Mouse (Mus musculus): ENCODE data around the gene Tas2r119.

Tas2r119 gene

DNA sequence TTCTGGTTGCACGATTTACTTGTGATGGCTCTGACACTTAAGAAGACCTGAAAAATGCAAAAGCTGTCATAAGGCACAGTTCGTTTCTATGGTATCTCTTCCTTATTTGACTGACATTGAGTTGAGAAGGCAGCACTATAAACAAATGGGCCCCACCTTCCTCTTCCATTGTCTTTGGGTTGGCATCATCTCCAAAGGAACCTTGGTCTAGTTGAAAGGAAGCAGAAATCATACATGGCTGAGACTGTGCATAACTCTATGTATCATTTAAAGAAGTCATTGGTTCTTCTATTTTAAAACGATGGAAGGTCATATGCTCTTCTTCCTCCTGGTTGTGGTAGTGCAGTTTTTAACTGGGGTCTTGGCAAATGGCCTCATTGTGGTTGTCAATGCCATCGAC, at the start of gene Tas2r119:
Gene Tas2r119, plus strand, starts transcription at position 301 of the 400 bp plus-strand sequence.
- H3K27me3 ChIP-seq (ENCODE audit: insufficient read depth, low read length), result no peaks in the 10 kb centered on the region
- no peak for TF ChIP-seq NANOG (IDR thresholded peaks at IDR 0.05; ENCODE audit: borderline replicate concordance, low read length)
- TF ChIP-seq POU5F1 (IDR thresholded peaks at IDR 0.05; ENCODE audit: borderline replicate concordance, low read length), result no peak
- TF ChIP-seq CTCF (conservative IDR thresholded peaks at IDR 0.05; ENCODE audit: low read length), result no peak
- H3K4me3 ChIP-seq (replicated peaks; ENCODE audit: low read length), result no peak within 1 kb of the TSS
- no peaks in the 10 kb centered on the region for H3K36me3 ChIP-seq (ENCODE audit: insufficient read depth, low read length)
- no peaks in the 10 kb centered on the region for H3K9me3 ChIP-seq (ENCODE audit: low read length)
- H3K4me1 ChIP-seq (replicated peaks; ENCODE audit: low read depth, low read length), result no peaks in the 10 kb centered on the region

DNA sequence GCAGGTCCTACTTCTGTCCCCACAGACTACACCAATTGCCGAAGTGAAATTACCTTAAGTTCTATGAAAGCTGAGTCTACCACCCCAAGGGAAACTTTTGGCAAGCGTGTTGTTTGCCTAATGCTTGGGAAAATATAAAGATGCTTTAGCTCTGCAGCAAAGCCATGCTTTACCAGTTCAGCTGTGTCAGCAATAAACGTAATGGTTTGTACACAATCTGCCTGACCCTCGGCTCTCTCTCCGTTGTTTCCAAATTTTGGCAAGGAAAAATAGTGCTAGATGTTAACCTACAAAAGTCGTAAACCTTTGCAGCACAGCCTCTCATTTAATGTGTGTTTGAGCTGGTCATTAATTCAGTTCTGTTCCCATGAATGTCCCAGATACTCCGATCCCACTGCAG, 44.8 kb upstream of the Tas2r119 start:
- no peak overlapping the region for H3K4me3 ChIP-seq (replicated peaks; ENCODE audit: low read length)
- TF ChIP-seq NANOG (IDR thresholded peaks at IDR 0.05; ENCODE audit: borderline replicate concordance, low read length), result no peak
- no peak for TF ChIP-seq CTCF (conservative IDR thresholded peaks at IDR 0.05; ENCODE audit: low read length)
- TF ChIP-seq POU5F1 (IDR thresholded peaks at IDR 0.05; ENCODE audit: borderline replicate concordance, low read length), result no peak

DNA sequence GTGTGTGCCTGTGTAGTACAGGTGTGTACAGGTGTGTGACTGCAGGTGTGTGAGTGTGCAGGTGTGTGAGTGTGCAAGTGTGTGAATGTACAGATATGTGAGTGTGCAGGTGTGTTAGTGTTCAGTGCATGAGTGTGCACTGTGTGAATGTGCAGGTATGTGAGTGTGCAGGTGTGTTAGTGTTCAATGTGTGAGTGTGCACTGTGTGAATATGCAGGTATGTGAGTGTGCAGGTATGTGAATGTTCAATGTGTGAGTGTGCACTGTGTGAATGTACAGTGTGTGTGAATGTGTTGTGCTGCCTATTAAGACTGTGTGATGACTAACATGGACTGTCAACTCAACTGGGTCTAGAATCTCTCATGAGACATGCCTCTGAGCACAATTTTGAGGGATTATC, 35.4 kb upstream of the Tas2r119 start:
- no peaks in the 10 kb centered on the region for H3K9me3 ChIP-seq (ENCODE audit: low read length)
- H3K36me3 ChIP-seq (ENCODE audit: insufficient read depth, low read length), result no peaks in the 10 kb centered on the region
- no peaks in the 10 kb centered on the region for H3K4me1 ChIP-seq (replicated peaks; ENCODE audit: low read depth, low read length)
- TF ChIP-seq POU5F1 (IDR thresholded peaks at IDR 0.05; ENCODE audit: borderline replicate concordance, low read length) (no peak), NANOG (IDR thresholded peaks at IDR 0.05; ENCODE audit: borderline replicate concordance, low read length) (no peak), CTCF (conservative IDR thresholded peaks at IDR 0.05; ENCODE audit: low read length) (no peak)
- H3K4me3 ChIP-seq (replicated peaks; ENCODE audit: low read length), result no peak overlapping the region
- H3K27me3 ChIP-seq (ENCODE audit: insufficient read depth, low read length), result no peaks in the 10 kb centered on the region

More for the DNA sequence above, 44.8 kb upstream of the Tas2r119 start:
- H3K4me1 ChIP-seq (replicated peaks; ENCODE audit: low read depth, low read length), result no peaks in the 10 kb centered on the region
- no peaks in the 10 kb centered on the region for H3K9me3 ChIP-seq (ENCODE audit: low read length)
- H3K27me3 ChIP-seq (ENCODE audit: insufficient read depth, low read length), result no peaks in the 10 kb centered on the region
- H3K36me3 ChIP-seq (ENCODE audit: insufficient read depth, low read length), result no peaks in the 10 kb centered on the region

DNA sequence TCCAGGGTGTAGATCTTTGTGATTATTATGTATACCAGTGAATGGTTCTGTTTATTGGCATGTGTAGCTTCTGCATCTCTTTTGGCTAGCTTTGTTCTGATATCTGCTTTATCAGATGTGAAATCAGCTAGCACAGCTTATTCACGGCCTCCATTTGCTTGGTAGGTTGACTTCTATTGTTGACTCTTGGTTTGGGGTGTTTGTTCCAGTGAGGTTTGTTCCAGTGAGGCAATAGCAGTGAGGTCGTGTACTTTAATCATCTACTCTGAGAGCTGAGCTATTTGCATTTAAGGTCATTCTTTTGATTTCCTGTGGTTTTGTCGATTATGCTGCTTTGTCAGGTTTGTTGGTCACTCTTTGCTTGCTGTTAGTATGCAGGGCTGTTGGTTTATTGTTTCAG, 32.8 kb upstream of the Tas2r119 start:
- no peak overlapping the region for H3K4me3 ChIP-seq (replicated peaks; ENCODE audit: low read length)
- TF ChIP-seq NANOG (IDR thresholded peaks at IDR 0.05; ENCODE audit: borderline replicate concordance, low read length) (peak; percentile 26; the same call in 1 of the 2 replicates), CTCF (conservative IDR thresholded peaks at IDR 0.05; ENCODE audit: low read length) (no peak)
- no peaks in the 10 kb centered on the region for H3K36me3 ChIP-seq (ENCODE audit: insufficient read depth, low read length)
- H3K4me1 ChIP-seq (replicated peaks; ENCODE audit: low read depth, low read length), result no peaks in the 10 kb centered on the region
- no peaks in the 10 kb centered on the region for H3K27me3 ChIP-seq (ENCODE audit: insufficient read depth, low read length)
- H3K9me3 ChIP-seq (ENCODE audit: low read length), result peaks cover 5% of the 10 kb centered on the region; the same call in 1 of the 2 replicates

DNA sequence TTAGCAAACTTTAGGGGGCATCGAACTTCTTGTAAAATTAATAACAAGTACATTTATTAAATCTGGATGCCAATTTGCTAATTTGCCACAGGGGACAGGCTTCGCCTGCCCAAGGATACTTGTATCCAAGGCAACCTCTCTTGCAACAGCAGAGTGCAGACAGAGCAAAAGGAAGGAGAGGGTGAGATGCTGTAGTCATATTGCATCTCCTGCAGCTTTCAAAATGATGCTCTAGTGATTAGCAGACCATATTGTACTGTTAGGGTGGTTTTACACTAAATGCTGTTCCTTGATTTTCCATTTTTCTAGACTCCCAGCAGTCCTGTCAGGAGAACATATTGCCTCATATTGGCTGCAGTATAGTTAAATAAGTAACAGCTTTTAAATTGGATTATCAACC, 23.7 kb upstream of the Tas2r119 start:
- no peaks in the 10 kb centered on the region for H3K36me3 ChIP-seq (ENCODE audit: insufficient read depth, low read length)
- H3K9me3 ChIP-seq (ENCODE audit: low read length), result peaks cover 5% of the 10 kb centered on the region; the same call in 1 of the 2 replicates
- H3K4me3 ChIP-seq (replicated peaks; ENCODE audit: low read length), result no peak overlapping the region
- TF ChIP-seq NANOG (IDR thresholded peaks at IDR 0.05; ENCODE audit: borderline replicate concordance, low read length), result no peak
- TF ChIP-seq CTCF (conservative IDR thresholded peaks at IDR 0.05; ENCODE audit: low read length), result no peak
- no peak for TF ChIP-seq POU5F1 (IDR thresholded peaks at IDR 0.05; ENCODE audit: borderline replicate concordance, low read length)
- no peaks in the 10 kb centered on the region for H3K27me3 ChIP-seq (ENCODE audit: insufficient read depth, low read length)
- no peaks in the 10 kb centered on the region; the same call in 1 of the 2 replicates for H3K4me1 ChIP-seq (replicated peaks; ENCODE audit: low read depth, low read length)

DNA sequence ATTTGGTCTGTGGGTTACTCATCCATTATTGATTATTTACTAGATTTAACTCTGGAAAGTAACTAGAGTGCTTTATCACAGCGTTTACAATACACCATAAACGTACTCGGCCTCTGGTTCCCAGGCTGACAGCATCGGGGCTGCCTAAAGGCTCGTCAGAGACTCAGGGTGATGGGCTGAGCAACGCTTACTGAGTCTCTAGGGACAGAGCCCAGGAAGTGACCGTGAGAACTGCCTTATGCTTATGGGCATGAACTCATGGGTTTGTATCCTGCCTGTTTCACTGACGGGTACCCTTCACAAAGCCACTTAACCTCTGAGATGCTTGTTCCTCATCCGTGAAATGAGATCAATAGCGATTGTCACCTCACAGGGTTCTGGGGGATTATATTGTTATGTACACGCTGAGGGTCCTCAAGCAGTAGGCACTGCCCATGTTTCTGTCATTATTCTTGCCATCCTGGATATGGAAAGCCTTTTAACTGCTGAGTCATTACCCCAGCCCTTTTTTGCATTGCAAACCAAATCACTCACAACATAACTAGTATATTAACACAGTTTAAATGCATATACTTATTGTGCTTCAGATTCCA, 23.1 kb upstream of the Tas2r119 start:
- Histone ChIP-seq H3K9me3 (ENCODE audit: low read length) (peaks cover 2% of the 10 kb centered on the region; the same call in 1 of the 2 replicates), H3K27me3 (ENCODE audit: insufficient read depth, low read length) (no peaks in the 10 kb centered on the region), H3K36me3 (ENCODE audit: insufficient read depth, low read length) (no peaks in the 10 kb centered on the region), H3K4me1 (replicated peaks; ENCODE audit: low read depth, low read length) (no peaks in the 10 kb centered on the region; the same call in 1 of the 2 replicates), H3K4me3 (replicated peaks; ENCODE audit: low read length) (no peak overlapping the region)
- no peak for TF ChIP-seq NANOG (IDR thresholded peaks at IDR 0.05; ENCODE audit: borderline replicate concordance, low read length)

DNA sequence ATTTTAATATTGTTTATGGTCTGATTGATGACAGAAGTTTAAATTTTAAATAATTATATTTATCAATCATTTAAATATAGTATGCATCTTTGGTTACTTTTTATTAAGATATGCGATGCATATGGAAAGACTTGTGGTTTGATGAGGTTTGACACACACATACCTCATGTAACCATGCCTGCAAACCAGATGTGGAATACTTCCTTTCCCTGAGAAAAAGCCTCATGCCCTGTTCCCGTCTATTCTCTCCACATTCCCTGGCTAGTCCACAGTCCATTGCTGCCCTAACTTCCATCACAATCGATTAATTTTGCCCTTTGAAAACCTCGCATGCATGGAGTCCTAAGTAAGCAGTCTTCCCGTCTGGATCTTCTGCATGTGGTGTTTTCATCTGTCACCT, 21.0 kb upstream of the Tas2r119 start:
- TF ChIP-seq NANOG (IDR thresholded peaks at IDR 0.05; ENCODE audit: borderline replicate concordance, low read length) (no peak), CTCF (conservative IDR thresholded peaks at IDR 0.05; ENCODE audit: low read length) (no peak), POU5F1 (IDR thresholded peaks at IDR 0.05; ENCODE audit: borderline replicate concordance, low read length) (no peak)
- Histone ChIP-seq H3K27me3 (ENCODE audit: insufficient read depth, low read length) (no peaks in the 10 kb centered on the region), H3K36me3 (ENCODE audit: insufficient read depth, low read length) (no peaks in the 10 kb centered on the region), H3K4me3 (replicated peaks; ENCODE audit: low read length) (no peak overlapping the region), H3K4me1 (replicated peaks; ENCODE audit: low read depth, low read length) (no peaks in the 10 kb centered on the region; the same call in 1 of the 2 replicates), H3K9me3 (ENCODE audit: low read length) (no peaks in the 10 kb centered on the region)

DNA sequence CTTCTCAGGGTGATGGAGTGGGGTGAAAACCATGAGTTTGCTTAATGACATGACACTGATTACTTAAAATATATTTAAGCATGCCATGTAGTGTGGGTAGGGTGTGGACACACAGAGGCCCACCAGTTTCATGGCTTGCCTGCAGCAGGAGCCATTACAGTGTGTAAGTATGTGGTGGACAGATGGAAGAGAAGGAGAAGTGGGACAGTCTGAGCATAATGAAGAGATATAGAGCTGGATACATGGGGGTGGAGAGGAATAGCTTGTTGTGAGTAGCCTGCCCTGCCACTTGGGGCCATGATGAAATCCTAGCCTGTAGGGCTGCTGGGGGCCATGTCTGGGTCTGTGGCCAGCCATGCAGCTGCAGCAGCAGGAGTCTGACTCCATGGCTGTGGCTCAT, 16.8 kb upstream of the Tas2r119 start:
- H3K36me3 ChIP-seq (ENCODE audit: insufficient read depth, low read length), result no peaks in the 10 kb centered on the region
- H3K27me3 ChIP-seq (ENCODE audit: insufficient read depth, low read length), result no peaks in the 10 kb centered on the region
- H3K9me3 ChIP-seq (ENCODE audit: low read length), result no peaks in the 10 kb centered on the region
- no peak overlapping the region for H3K4me3 ChIP-seq (replicated peaks; ENCODE audit: low read length)
- no peaks in the 10 kb centered on the region for H3K4me1 ChIP-seq (replicated peaks; ENCODE audit: low read depth, low read length)
- no peak for TF ChIP-seq NANOG (IDR thresholded peaks at IDR 0.05; ENCODE audit: borderline replicate concordance, low read length)
- no peak for TF ChIP-seq CTCF (conservative IDR thresholded peaks at IDR 0.05; ENCODE audit: low read length)
- TF ChIP-seq POU5F1 (IDR thresholded peaks at IDR 0.05; ENCODE audit: borderline replicate concordance, low read length), result no peak

DNA sequence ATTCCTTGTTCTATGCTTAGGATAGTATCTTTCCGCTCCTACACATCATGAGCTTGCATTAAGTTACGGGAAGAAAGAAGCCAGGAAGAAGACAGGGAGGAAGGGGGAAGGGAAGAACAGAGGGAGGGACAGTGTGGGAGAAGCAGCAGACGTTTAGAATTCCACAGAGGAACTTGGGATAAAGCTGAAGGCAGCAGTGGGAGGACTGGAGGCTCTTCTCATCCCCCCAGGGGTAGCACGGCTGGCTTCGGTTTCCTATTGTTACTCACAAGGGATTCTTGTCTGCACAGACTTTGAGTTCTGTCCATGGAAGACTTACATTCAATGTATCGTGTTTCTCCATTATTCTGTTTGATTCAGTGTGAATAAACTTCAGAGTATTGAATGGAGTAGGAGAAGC, 5.3 kb upstream of the Tas2r119 start:
- Histone ChIP-seq H3K36me3 (ENCODE audit: insufficient read depth, low read length) (no peaks in the 10 kb centered on the region), H3K4me1 (replicated peaks; ENCODE audit: low read depth, low read length) (no peaks in the 10 kb centered on the region), H3K27me3 (ENCODE audit: insufficient read depth, low read length) (no peaks in the 10 kb centered on the region), H3K4me3 (replicated peaks; ENCODE audit: low read length) (no peak overlapping the region), H3K9me3 (ENCODE audit: low read length) (no peaks in the 10 kb centered on the region)
- no peak for TF ChIP-seq POU5F1 (IDR thresholded peaks at IDR 0.05; ENCODE audit: borderline replicate concordance, low read length)
- no peak for TF ChIP-seq CTCF (conservative IDR thresholded peaks at IDR 0.05; ENCODE audit: low read length)
- no peak for TF ChIP-seq NANOG (IDR thresholded peaks at IDR 0.05; ENCODE audit: borderline replicate concordance, low read length)
